Mouse (Mus musculus): ENCODE results near the gene Ddx19a. TPM values are rescaled to one million over a fixed set of nuclear protein-coding genes. Genes with fewer than 3 reads are reported as not detected.
"Not testable (repeated sequence)": the region's sequence is repeated elsewhere in the genome, so short reads cannot be mapped to it uniquely, and the experiment has no call there.

Ddx19a gene
- polyA plus RNA-seq, 1 experiment from 2014 or later: 9.8 TPM

GRCm38 (mm10) chr8:110950065-110950484 lies 47.5 kb downstream of the Ddx19a start:
- Histone ChIP-seq H3K9me3 (replicated peaks) (no peaks in the 10 kb centered on the region), H3K4me3 (replicated peaks) (peak overlapping the region; percentile 13; the same call in 1 of the 2 replicates), H3K4me1 (peaks cover 8% of the 10 kb centered on the region; the same call in 1 of the 2 replicates), H3K36me3 (no peaks in the 10 kb centered on the region), H3K9ac (replicated peaks) (no peak overlapping the region), H3K4me2 (peak overlapping the region; percentile 42), H3K27me3 (replicated peaks) (no peaks in the 10 kb centered on the region), H3K27ac (replicated peaks) (peak overlapping the region; percentile 73)
- peak; percentile 86 for ATAC-seq (ENCODE audit: low FRiP score)
- 64% methylated on average over 17 of the region's 17 CpGs for WGBS

- WGBS: 79% methylated on average over 4 of the region's 4 CpGs
- no peak for ATAC-seq (ENCODE audit: low FRiP score)
- Histone ChIP-seq H3K36me3 (no peaks in the 10 kb centered on the region), H3K27me3 (replicated peaks) (no peaks in the 10 kb centered on the region), H3K4me3 (replicated peaks) (no peak overlapping the region), H3K9ac (replicated peaks) (no peak overlapping the region), H3K4me1 (peaks cover 12% of the 10 kb centered on the region), H3K4me2 (no peak overlapping the region), H3K9me3 (replicated peaks) (no peaks in the 10 kb centered on the region), H3K27ac (replicated peaks) (no peak overlapping the region)
Measured at GRCm38 (mm10) chr8:110945716-110946115, 51.9 kb downstream of the Ddx19a start.

- Histone ChIP-seq H3K9ac (replicated peaks) (no peak overlapping the region), H3K4me2 (no peak overlapping the region), H3K4me3 (replicated peaks) (no peak overlapping the region), H3K36me3 (no peaks in the 10 kb centered on the region), H3K4me1 (peaks cover 6% of the 10 kb centered on the region), H3K27ac (replicated peaks) (no peak overlapping the region), H3K9me3 (replicated peaks) (no peaks in the 10 kb centered on the region), H3K27me3 (replicated peaks) (no peaks in the 10 kb centered on the region)
- no peak for ATAC-seq (ENCODE audit: low FRiP score)
- 89% methylated on average over 7 of the region's 7 CpGs for WGBS
Measured at GRCm38 (mm10) chr8:110944276-110944876, 53.2 kb downstream of the Ddx19a start.

- Histone ChIP-seq H3K36me3 (no peaks in the 10 kb centered on the region), H3K27ac (replicated peaks) (no peak overlapping the region), H3K4me2 (no peak overlapping the region), H3K4me1 (peaks cover 10% of the 10 kb centered on the region), H3K9me3 (replicated peaks) (no peaks in the 10 kb centered on the region), H3K9ac (replicated peaks) (no peak overlapping the region), H3K4me3 (replicated peaks) (no peak overlapping the region), H3K27me3 (replicated peaks) (no peaks in the 10 kb centered on the region)
- 49% methylated on average over 10 of the region's 10 CpGs for WGBS
- no peak for ATAC-seq (ENCODE audit: low FRiP score)
Measured at GRCm38 (mm10) chr8:110941453-110941948, 56.1 kb downstream of the Ddx19a start.

- H3K4me1 ChIP-seq: peaks cover 10% of the 10 kb centered on the region
- H3K27me3 ChIP-seq (replicated peaks): no peaks in the 10 kb centered on the region
- H3K4me2 ChIP-seq: no peak overlapping the region
- H3K9ac ChIP-seq (replicated peaks): no peak overlapping the region
- H3K9me3 ChIP-seq (replicated peaks): no peaks in the 10 kb centered on the region
- no peaks in the 10 kb centered on the region for H3K36me3 ChIP-seq
- no peak overlapping the region for H3K27ac ChIP-seq (replicated peaks)
- no peak overlapping the region for H3K4me3 ChIP-seq (replicated peaks)
- WGBS: 90% methylated on average over 15 of the region's 15 CpGs
- ATAC-seq (ENCODE audit: low FRiP score): no peak
Measured at GRCm38 (mm10) chr8:110940682-110941452, 56.7 kb downstream of the Ddx19a start.

GRCm38 (mm10) chr8:110938882-110939589 lies 58.6 kb downstream of the Ddx19a start:
- Histone ChIP-seq H3K9me3 (replicated peaks) (no peaks in the 10 kb centered on the region), H3K36me3 (no peaks in the 10 kb centered on the region), H3K4me3 (replicated peaks) (no peak overlapping the region), H3K27me3 (replicated peaks) (no peaks in the 10 kb centered on the region), H3K4me1 (peaks cover 10% of the 10 kb centered on the region), H3K27ac (replicated peaks) (peak overlapping the region; percentile 2; the same call in 1 of the 2 replicates), H3K9ac (replicated peaks) (no peak overlapping the region), H3K4me2 (no peak overlapping the region)
- whole genome bisulfite sequencing: 85% methylated on average over 6 of the region's 6 CpGs
- ATAC-seq (ENCODE audit: low FRiP score): no peak

GRCm38 (mm10) chr8:110936217-110936616 lies 61.4 kb downstream of the Ddx19a start:
- Histone ChIP-seq H3K4me3 (replicated peaks) (no peak overlapping the region), H3K4me2 (no peak overlapping the region), H3K4me1 (peaks cover 4% of the 10 kb centered on the region; the same call in 1 of the 2 replicates), H3K27ac (replicated peaks) (no peak overlapping the region), H3K27me3 (replicated peaks) (no peaks in the 10 kb centered on the region), H3K9me3 (replicated peaks) (no peaks in the 10 kb centered on the region), H3K36me3 (no peaks in the 10 kb centered on the region), H3K9ac (replicated peaks) (no peak overlapping the region)
- no peak for ATAC-seq (ENCODE audit: low FRiP score)
- 98% methylated on average over 12 of the region's 12 CpGs for WGBS

- Histone ChIP-seq H3K4me2 (no peak overlapping the region), H3K27me3 (replicated peaks) (no peaks in the 10 kb centered on the region), H3K4me3 (replicated peaks) (no peak overlapping the region), H3K4me1 (peaks cover 11% of the 10 kb centered on the region), H3K9ac (replicated peaks) (no peak overlapping the region), H3K27ac (replicated peaks) (no peak overlapping the region), H3K36me3 (peaks cover 3% of the 10 kb centered on the region; the same call in 1 of the 2 replicates), H3K9me3 (replicated peaks) (no peaks in the 10 kb centered on the region)
- WGBS: 93% methylated on average over 2 of the region's 2 CpGs
- no peak for ATAC-seq (ENCODE audit: low FRiP score)
Measured at GRCm38 (mm10) chr8:110933272-110933671, 64.3 kb downstream of the Ddx19a start.

GRCm38 (mm10) chr8:110932444-110932843 lies 65.2 kb downstream of the Ddx19a start:
- Histone ChIP-seq H3K36me3 (peaks cover 3% of the 10 kb centered on the region; the same call in 1 of the 2 replicates), H3K9ac (replicated peaks) (no peak overlapping the region), H3K27ac (replicated peaks) (no peak overlapping the region), H3K4me1 (peaks cover 15% of the 10 kb centered on the region), H3K4me3 (replicated peaks) (no peak overlapping the region), H3K27me3 (replicated peaks) (no peaks in the 10 kb centered on the region), H3K4me2 (no peak overlapping the region), H3K9me3 (replicated peaks) (no peaks in the 10 kb centered on the region)
- WGBS: 96% methylated on average over 3 of the region's 3 CpGs
- ATAC-seq (ENCODE audit: low FRiP score): no peak

- peaks cover 3% of the 10 kb centered on the region; the same call in 1 of the 2 replicates for H3K36me3 ChIP-seq
- ATAC-seq (ENCODE audit: low FRiP score): no peak
- H3K9me3 ChIP-seq (replicated peaks): no peaks in the 10 kb centered on the region
- peaks cover 20% of the 10 kb centered on the region for H3K4me1 ChIP-seq
- H3K9ac ChIP-seq (replicated peaks): no peak overlapping the region
- H3K4me2 ChIP-seq: no peak overlapping the region
- H3K4me3 ChIP-seq (replicated peaks): no peak overlapping the region
- no peaks in the 10 kb centered on the region for H3K27me3 ChIP-seq (replicated peaks)
- H3K27ac ChIP-seq (replicated peaks): no peak overlapping the region
- 73% methylated on average over 12 of the region's 12 CpGs for WGBS
Measured at GRCm38 (mm10) chr8:110931176-110931939, 66.2 kb downstream of the Ddx19a start.

- not testable (repeated sequence) for H3K27me3 ChIP-seq (replicated peaks); ATAC-seq (ENCODE audit: low FRiP score); H3K36me3 ChIP-seq; H3K4me3 ChIP-seq (replicated peaks); H3K27ac ChIP-seq (replicated peaks); H3K9me3 ChIP-seq (replicated peaks); H3K4me2 ChIP-seq; H3K9ac ChIP-seq (replicated peaks)
- H3K4me1 ChIP-seq: peaks cover 20% of the 10 kb centered on the region
- 96% methylated on average over 6 of the region's 8 CpGs for WGBS
Measured at GRCm38 (mm10) chr8:110929672-110930071, 67.9 kb downstream of the Ddx19a start.

All from neural tube, embryonic 15.5 days (tissue).